Mouse (Mus musculus) frontal cortex, postnatal 25 days (tissue): ENCODE results near the gene Zmym5.
"Not testable (repeated sequence)": the region's sequence is repeated elsewhere in the genome, so short reads cannot be mapped to it uniquely, and the experiment has no call there.

Experiments
- DNase-seq, 2 experiments: peaks; one replicate each; pipeline ENCODE4 v3.0.0; 2022; ENCODE audit warnings: low spot score in 2 of 2

The Zmym5 gene

DNA sequence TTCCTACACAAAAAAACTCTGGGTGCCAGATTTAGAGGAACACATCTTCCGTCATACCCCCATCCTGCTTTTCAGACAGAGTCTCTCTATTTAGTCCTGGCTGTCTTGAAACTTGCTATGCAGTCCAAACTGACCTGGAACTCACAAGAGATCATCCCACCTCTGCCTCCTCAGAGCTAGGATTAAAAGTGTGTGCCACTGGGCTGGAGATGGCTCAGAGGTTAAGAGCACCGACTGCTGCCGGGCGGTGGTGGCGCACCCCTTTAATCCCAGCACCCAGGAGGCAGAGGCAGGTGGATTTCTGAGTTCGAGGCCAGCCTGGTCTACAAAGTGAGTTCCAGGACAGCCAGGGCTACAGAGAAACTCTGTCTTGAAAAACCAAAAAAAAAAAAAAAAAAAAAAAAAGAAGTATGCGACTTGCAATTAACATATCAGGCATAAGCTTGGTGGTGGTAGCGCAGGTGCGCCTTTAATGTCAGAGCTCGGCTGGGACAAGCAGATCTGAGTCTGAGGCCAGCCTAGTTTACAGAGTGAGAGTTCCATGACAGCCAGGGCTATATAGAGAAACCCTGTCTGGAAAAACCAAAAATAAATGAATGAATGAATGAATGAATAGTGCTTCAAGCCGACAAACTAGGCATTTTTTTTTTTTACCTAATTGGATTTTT lies 34.8 kb downstream of the Zmym5 start:
- DNase-seq, result no peak

DNA sequence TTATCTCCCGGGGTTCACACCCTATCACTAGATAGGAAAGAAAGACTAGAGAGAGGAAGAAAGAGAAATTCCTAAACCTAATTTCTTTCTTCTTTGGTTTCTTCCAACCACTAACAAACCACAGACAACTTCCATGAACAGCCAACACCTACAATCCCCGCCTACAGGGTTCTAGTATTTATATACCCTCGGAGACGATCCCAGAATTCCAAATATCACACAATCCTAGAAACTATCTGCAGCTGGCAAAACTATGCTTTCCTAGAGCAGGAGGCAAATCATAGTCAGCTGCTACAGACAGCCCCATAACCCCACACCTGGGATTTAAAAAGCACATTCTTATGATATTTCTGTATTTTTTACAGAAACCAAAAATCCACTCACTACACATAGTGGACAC lies 36.1 kb downstream of the Zmym5 start:
- no peak for DNase-seq

DNA sequence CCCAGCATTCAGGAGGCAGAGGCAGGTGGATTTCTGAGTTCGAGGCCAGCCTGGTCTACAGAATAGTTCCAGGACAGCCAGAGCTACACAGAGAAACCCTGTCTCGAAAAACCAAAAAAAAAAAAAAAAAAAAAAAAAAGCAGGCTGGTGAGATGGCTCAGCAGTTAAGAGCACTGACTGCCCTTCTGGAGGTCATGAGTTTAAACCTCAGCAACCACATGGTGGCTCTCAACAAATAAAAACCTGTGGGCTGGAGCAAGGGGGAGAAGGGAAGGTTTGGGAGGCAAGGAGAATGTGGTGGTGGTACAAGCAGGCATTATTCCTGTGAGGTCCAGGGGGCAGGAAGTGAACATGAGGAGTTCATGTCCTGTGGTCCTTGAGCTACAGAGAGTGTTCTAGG lies 45.1 kb downstream of the Zmym5 start:
- DNase-seq, result not testable (repeated sequence)

DNA sequence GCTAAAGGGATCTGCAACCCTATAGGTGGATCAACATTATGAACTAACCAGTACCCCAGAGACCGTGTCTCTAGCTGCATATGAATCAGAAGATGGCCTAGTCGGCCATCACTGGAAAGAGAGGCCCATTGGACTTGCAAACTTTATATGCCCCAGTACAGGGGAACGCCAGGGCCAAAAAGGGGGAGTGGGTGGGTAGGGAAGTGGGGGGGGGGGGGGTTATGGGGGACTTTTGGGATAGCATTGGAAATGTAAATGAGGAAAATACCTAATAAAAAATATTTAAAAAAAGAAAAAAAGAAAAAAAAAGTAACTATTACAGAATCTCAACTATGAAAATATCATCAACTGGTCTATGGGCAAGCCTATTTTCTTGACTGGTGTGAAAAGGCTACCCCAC lies 46.4 kb downstream of the Zmym5 start:
- DNase-seq, result not testable (repeated sequence)

DNA sequence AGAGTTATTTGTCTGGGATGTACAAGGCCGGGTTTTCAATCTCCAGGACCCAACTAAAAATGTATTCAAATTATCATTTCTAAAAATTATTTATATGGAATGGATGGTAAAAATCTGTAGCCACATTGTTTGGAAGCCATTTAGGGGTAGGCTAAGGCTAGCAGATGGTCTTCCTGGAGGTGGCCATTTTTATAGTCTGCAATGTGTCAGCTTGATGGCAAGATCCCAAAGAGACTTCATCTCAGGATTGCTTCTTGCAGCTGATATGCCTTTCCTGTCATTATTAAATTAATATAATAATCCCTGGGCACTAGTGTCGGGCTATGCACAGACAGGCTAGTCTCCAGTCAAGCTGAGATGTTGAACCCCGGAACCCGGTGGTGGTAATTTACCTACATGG lies 60.2 kb downstream of the Zmym5 start:
- DNase-seq, result no peak
